Mouse (Mus musculus): ENCODE data around the gene 4930415O20Rik. TPM values are rescaled to one million over a fixed set of nuclear protein-coding genes. Genes with fewer than 3 reads are reported as not detected.

Gene 4930415O20Rik
- polyA plus RNA-seq, 1 experiment = not detected

GRCm38 (mm10) chr15:98610131-98610633 lies 39.4 kb downstream of the 4930415O20Rik start:
- H3K27me3 ChIP-seq (replicated peaks) = peaks cover 53% of the 10 kb centered on the region
- H3K4me3 ChIP-seq (replicated peaks) = peak overlapping the region; percentile 96
- H3K4me1 ChIP-seq = peaks cover 54% of the 10 kb centered on the region
- no peaks in the 10 kb centered on the region for H3K9me3 ChIP-seq
- H3K36me3 ChIP-seq (replicated peaks; ENCODE audit: low read length) = no peaks in the 10 kb centered on the region
- TF ChIP-seq GATA1 (IDR thresholded peaks at IDR 0.05; ENCODE audit: borderline replicate concordance, low read length) (no peak), FLI1 (IDR thresholded peaks at IDR 0.05; ENCODE audit: low read length) (no peak)

DNA sequence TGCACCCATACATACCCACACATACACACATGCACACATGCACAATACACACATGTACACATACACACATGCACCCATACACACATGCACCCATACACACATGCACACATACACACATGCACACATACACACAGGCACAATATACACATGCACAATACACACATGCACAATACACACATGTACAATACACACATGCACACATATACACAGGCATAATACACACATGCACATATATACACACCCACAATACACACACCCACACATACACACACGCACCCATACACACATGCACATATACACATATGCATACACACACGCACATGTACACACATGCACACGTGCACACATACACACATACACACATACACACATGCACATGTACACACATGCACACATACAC lies 41.4 kb downstream of the 4930415O20Rik start:
- peaks cover 45% of the 10 kb centered on the region for H3K4me1 ChIP-seq
- peak overlapping the region; percentile 31 for H3K4me3 ChIP-seq (replicated peaks)
- no peak for TF ChIP-seq GATA1 (IDR thresholded peaks at IDR 0.05; ENCODE audit: borderline replicate concordance, low read length)
- no peak for TF ChIP-seq FLI1 (IDR thresholded peaks at IDR 0.05; ENCODE audit: low read length)
- H3K9me3 ChIP-seq = no peaks in the 10 kb centered on the region
- H3K36me3 ChIP-seq (replicated peaks; ENCODE audit: low read length) = no peaks in the 10 kb centered on the region
- peaks cover 59% of the 10 kb centered on the region for H3K27me3 ChIP-seq (replicated peaks)

GRCm38 (mm10) chr15:98614551-98614950 lies 43.7 kb downstream of the 4930415O20Rik start:
- Histone ChIP-seq H3K36me3 (replicated peaks; ENCODE audit: low read length) (no peaks in the 10 kb centered on the region), H3K27me3 (replicated peaks) (peaks cover 59% of the 10 kb centered on the region), H3K4me3 (replicated peaks) (no peak overlapping the region), H3K9me3 (peaks cover 16% of the 10 kb centered on the region), H3K4me1 (peaks cover 35% of the 10 kb centered on the region)
- TF ChIP-seq GATA1 (IDR thresholded peaks at IDR 0.05; ENCODE audit: borderline replicate concordance, low read length) = no peak
- no peak for TF ChIP-seq FLI1 (IDR thresholded peaks at IDR 0.05; ENCODE audit: low read length)

DNA sequence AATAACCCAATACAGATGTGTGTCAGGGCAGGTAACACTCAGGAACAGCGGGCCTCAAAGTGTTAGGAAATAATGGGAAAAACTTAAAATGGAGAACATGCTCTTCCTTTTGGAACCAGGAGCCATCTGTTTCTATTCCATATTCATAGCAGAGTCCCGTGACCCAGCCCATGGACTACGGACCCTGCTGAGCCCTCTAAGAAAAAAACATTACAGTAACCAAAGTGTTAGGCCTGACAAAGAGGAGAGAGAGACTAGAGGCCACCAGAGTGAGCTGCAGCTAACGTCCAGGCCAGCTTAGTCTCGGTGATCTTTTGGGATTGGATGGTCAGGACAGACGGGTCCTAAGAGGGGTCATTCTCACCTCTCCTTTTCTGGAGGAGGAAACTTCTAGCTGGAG lies 44.2 kb downstream of the 4930415O20Rik start:
- Histone ChIP-seq H3K27me3 (replicated peaks) (peaks cover 57% of the 10 kb centered on the region), H3K9me3 (peaks cover 17% of the 10 kb centered on the region), H3K4me1 (peaks cover 31% of the 10 kb centered on the region), H3K36me3 (replicated peaks; ENCODE audit: low read length) (no peaks in the 10 kb centered on the region), H3K4me3 (replicated peaks) (no peak overlapping the region)
- no peak for TF ChIP-seq GATA1 (IDR thresholded peaks at IDR 0.05; ENCODE audit: borderline replicate concordance, low read length)
- TF ChIP-seq FLI1 (IDR thresholded peaks at IDR 0.05; ENCODE audit: low read length) = no peak

DNA sequence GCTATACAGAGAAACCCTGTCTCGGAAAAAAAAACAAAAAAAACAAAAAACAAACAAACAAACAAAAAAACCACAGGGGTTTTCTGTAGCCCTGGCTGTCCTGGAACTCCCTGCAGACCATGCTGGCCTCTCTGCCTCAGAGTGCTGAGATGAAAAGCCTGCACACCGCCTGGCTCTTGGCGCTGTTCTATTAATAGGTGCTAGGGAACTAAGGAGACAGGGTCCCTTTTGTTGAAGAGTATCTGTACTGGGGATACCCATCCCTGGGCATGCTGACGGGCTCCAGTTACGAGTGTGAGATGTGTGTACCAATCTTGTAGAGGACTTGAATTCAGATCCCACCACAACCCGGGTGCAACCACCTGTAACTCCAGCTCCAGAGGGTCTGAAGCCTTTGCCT lies 44.9 kb downstream of the 4930415O20Rik start:
- H3K9me3 ChIP-seq = peaks cover 17% of the 10 kb centered on the region
- H3K4me1 ChIP-seq = peaks cover 26% of the 10 kb centered on the region
- TF ChIP-seq FLI1 (IDR thresholded peaks at IDR 0.05; ENCODE audit: low read length) (no peak), GATA1 (IDR thresholded peaks at IDR 0.05; ENCODE audit: borderline replicate concordance, low read length) (no peak)
- H3K36me3 ChIP-seq (replicated peaks; ENCODE audit: low read length) = no peaks in the 10 kb centered on the region
- no peak overlapping the region for H3K4me3 ChIP-seq (replicated peaks)
- H3K27me3 ChIP-seq (replicated peaks) = peaks cover 57% of the 10 kb centered on the region

GRCm38 (mm10) chr15:98616362-98617175 lies 45.8 kb downstream of the 4930415O20Rik start:
- Histone ChIP-seq H3K4me1 (peaks cover 26% of the 10 kb centered on the region), H3K9me3 (peaks cover 17% of the 10 kb centered on the region), H3K36me3 (replicated peaks; ENCODE audit: low read length) (no peaks in the 10 kb centered on the region), H3K4me3 (replicated peaks) (peak overlapping the region; percentile 76), H3K27me3 (replicated peaks) (peaks cover 56% of the 10 kb centered on the region)
- TF ChIP-seq FLI1 (IDR thresholded peaks at IDR 0.05; ENCODE audit: low read length) (no peak), GATA1 (IDR thresholded peaks at IDR 0.05; ENCODE audit: borderline replicate concordance, low read length) (no peak)

DNA sequence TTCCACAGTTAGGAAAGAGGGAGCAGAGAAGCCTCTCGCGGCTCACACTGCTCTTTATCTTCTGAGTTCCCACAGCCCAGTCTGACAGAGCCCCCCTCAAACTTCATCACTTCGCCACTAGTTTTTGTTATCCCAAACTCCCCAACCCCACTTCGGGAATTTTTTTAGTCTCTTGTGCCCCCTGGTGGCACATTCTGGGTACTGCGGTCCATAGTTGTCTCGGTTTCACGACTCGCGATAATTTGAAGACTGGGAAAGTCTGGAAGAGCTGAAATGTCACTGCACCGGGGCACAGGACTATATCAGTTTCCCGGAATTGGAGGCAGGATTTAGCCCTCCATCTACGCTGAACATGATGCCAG lies 46.4 kb downstream of the 4930415O20Rik start:
- H3K36me3 ChIP-seq (replicated peaks; ENCODE audit: low read length) = no peaks in the 10 kb centered on the region
- TF ChIP-seq FLI1 (IDR thresholded peaks at IDR 0.05; ENCODE audit: low read length) (no peak), GATA1 (IDR thresholded peaks at IDR 0.05; ENCODE audit: borderline replicate concordance, low read length) (no peak)
- peaks cover 26% of the 10 kb centered on the region for H3K4me1 ChIP-seq
- peaks cover 58% of the 10 kb centered on the region for H3K27me3 ChIP-seq (replicated peaks)
- peaks cover 17% of the 10 kb centered on the region for H3K9me3 ChIP-seq
- H3K4me3 ChIP-seq (replicated peaks) = peak overlapping the region; percentile 76

DNA sequence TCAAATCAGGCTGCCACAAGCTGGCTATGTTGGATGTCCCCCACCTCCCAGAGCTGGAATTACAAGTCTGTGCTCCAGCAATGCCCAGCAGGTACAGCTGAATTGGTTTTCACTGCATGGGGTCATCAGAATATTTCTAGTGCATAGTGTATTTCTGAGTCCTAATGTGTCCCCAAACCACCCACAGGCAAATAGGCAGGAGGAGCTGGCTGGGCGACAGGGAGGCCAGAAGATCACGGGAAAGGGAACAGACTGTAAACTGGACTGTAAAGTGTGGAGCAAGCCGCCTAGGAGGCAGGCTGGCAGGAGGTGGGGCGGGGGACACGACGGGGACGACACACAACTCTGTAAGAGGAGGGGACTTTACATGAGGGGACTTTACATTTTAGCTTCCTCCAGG lies 51.4 kb downstream of the 4930415O20Rik start:
- H3K4me1 ChIP-seq = peaks cover 18% of the 10 kb centered on the region
- H3K9me3 ChIP-seq = peaks cover 23% of the 10 kb centered on the region
- peaks cover 78% of the 10 kb centered on the region for H3K27me3 ChIP-seq (replicated peaks)
- no peaks in the 10 kb centered on the region for H3K36me3 ChIP-seq (replicated peaks; ENCODE audit: low read length)
- H3K4me3 ChIP-seq (replicated peaks) = peak overlapping the region; percentile 50
- no peak for TF ChIP-seq GATA1 (IDR thresholded peaks at IDR 0.05; ENCODE audit: borderline replicate concordance, low read length)
- no peak for TF ChIP-seq FLI1 (IDR thresholded peaks at IDR 0.05; ENCODE audit: low read length)

DNA sequence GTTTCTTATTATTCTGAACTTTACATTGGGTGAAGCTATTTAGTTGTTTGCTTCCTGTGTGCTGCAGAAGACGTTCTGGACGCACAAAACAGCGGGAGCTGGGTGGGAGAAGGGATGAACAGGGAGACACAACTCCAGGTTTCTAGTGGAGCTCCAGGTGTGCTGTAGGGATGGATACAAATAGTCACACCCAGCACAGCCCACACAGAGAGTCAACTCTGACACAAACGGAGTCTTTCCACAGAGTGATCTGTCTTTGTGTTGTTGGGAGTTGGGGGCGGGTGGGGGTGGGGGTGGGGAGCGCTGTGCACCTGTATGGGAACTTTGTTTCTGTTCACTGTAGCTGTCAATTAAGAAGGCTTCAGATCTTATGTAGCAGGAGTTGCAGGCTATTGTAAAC lies 51.9 kb downstream of the 4930415O20Rik start:
- TF ChIP-seq FLI1 (IDR thresholded peaks at IDR 0.05; ENCODE audit: low read length) (no peak), GATA1 (IDR thresholded peaks at IDR 0.05; ENCODE audit: borderline replicate concordance, low read length) (no peak)
- Histone ChIP-seq H3K36me3 (replicated peaks; ENCODE audit: low read length) (no peaks in the 10 kb centered on the region), H3K9me3 (peaks cover 28% of the 10 kb centered on the region), H3K4me3 (replicated peaks) (no peak overlapping the region), H3K4me1 (peaks cover 15% of the 10 kb centered on the region), H3K27me3 (replicated peaks) (peaks cover 79% of the 10 kb centered on the region)

- H3K9me3 ChIP-seq = peaks cover 29% of the 10 kb centered on the region
- peaks cover 81% of the 10 kb centered on the region for H3K27me3 ChIP-seq (replicated peaks)
- peaks cover 13% of the 10 kb centered on the region for H3K4me1 ChIP-seq
- H3K4me3 ChIP-seq (replicated peaks) = no peak overlapping the region
- TF ChIP-seq GATA1 (IDR thresholded peaks at IDR 0.05; ENCODE audit: borderline replicate concordance, low read length) (no peak), FLI1 (IDR thresholded peaks at IDR 0.05; ENCODE audit: low read length) (no peak)
- H3K36me3 ChIP-seq (replicated peaks; ENCODE audit: low read length) = no peaks in the 10 kb centered on the region
These were observed 52.6 kb downstream of the 4930415O20Rik start for GRCm38 (mm10) chr15:98623361-98623821.
